ENCODE assay signal across 12 mouse cellular contexts in the genomic region with DNA sequence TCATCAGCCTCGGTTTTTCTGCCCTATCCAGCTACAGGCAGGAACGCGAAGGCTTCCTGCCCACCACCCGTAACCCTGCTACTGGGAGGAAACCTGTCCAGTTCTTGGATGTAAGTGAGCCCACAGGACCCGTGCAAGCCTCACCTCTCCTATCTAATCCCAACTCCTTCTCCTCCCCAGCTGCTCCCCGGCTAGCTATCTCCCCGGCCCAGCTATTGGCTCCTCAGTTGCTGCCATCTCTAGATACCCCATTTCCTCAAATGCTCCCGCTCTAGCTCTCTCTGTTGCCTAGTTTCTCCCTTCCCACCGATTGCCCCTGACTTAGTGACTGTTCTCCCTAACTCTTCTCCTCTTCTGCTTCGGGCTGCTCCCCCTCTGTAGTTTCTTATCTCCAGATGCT. TPM values are rescaled to one million over a fixed set of nuclear protein-coding genes. Genes with fewer than 3 reads are reported as not detected.
DNase-seq lines count a peak whose midpoint lies in the region; ATAC-seq lines count a peak whose summit lies in the region.
"Had no signal": no experiment of that assay in that cellular context is flagged by ENCODE, and none has a peak within 500 bp of the region (broad histone marks: within the 10 kb centered on the region; RNA-seq: fewer than 3 reads in every experiment).

No protein-coding gene starts in this region.

- no peaks in the 10 kb centered on the region for H3K9me3 ChIP-seq in heart, embryonic 11.5 days (replicated peaks; ENCODE audit: control insufficient read depth, low read length)
- no peaks in the 10 kb centered on the region for H3K9me3 ChIP-seq in neural tube, embryonic 12.5 days
- no peaks in the 10 kb centered on the region for H3K9me3 ChIP-seq in liver, embryonic 12.5 days (replicated peaks)
- H3K9me3 ChIP-seq in stomach, embryonic 15.5 days, result no peaks in the 10 kb centered on the region
- H3K9me3 ChIP-seq: limb, embryonic 15.5 days had no signal

- H3K36me3 ChIP-seq in heart, embryonic 11.5 days (ENCODE audit: control insufficient read depth, insufficient read depth, low read length), result no peaks in the 10 kb centered on the region
- no peaks in the 10 kb centered on the region for H3K36me3 ChIP-seq in neural tube, embryonic 12.5 days
- H3K36me3 ChIP-seq in liver, embryonic 12.5 days, result peaks cover 17% of the 10 kb centered on the region
- H3K36me3 ChIP-seq in stomach, embryonic 15.5 days, result no peaks in the 10 kb centered on the region
- H3K36me3 ChIP-seq: limb, embryonic 15.5 days had no signal

- H3K9ac ChIP-seq in heart, embryonic 11.5 days (ENCODE audit: low read depth, low read length), result no peak overlapping the region
- no peak overlapping the region for H3K9ac ChIP-seq in neural tube, embryonic 12.5 days
- peak overlapping the region; percentile 73 for H3K9ac ChIP-seq in liver, embryonic 12.5 days
- H3K9ac ChIP-seq in stomach, embryonic 15.5 days, result no peak overlapping the region
- H3K9ac ChIP-seq: limb, embryonic 15.5 days had no signal

- 0 out of 2 replicates have a peak, but pooled peaks have one; percentile 55 for ATAC-seq in heart, embryonic 11.5 days (replicated peaks; ENCODE audit: insufficient number of reproducible peaks, low FRiP score, low TSS enrichment)
- no peak for ATAC-seq in neural tube, embryonic 12.5 days (ENCODE audit: low FRiP score, low read depth)
- peak; percentile 94 for ATAC-seq in liver, embryonic 12.5 days
- ATAC-seq in stomach, embryonic 15.5 days (ENCODE audit: insufficient read depth, low FRiP score, low read depth), result peak; percentile 79; the same call in 1 of the 2 replicates

- peak overlapping the region; percentile 34 for H3K4me3 ChIP-seq in heart, embryonic 11.5 days (ENCODE audit: low read depth, low read length)
- H3K4me3 ChIP-seq in neural tube, embryonic 12.5 days, result no peak overlapping the region
- peak overlapping the region; percentile 63 for H3K4me3 ChIP-seq in liver, embryonic 12.5 days
- peak overlapping the region; percentile 19 for H3K4me3 ChIP-seq in stomach, embryonic 15.5 days (replicated peaks)
- H3K4me3 ChIP-seq: limb, embryonic 15.5 days had no signal

- no peak for DNase-seq in heart, postnatal 25 days (ENCODE audit: low spot score)
- DNase-seq in neural tube, embryonic 10.5 days (ENCODE audit: extremely low spot score, low spot score), result no peak
- DNase-seq in cerebellum, postnatal 25 days, result no peak
- DNase-seq in cerebellum, postnatal 10 days, result no peak
- DNase-seq: cerebellum, postnatal 36 days had no signal

- no peaks in the 10 kb centered on the region for H3K4me1 ChIP-seq in heart, embryonic 11.5 days (ENCODE audit: control insufficient read depth, insufficient read depth, low read length)
- no peaks in the 10 kb centered on the region for H3K4me1 ChIP-seq in neural tube, embryonic 12.5 days
- H3K4me1 ChIP-seq in liver, embryonic 12.5 days, result peaks cover 27% of the 10 kb centered on the region
- no peaks in the 10 kb centered on the region for H3K4me1 ChIP-seq in stomach, embryonic 15.5 days
- H3K4me1 ChIP-seq: limb, embryonic 15.5 days had no signal

- H3K4me2 ChIP-seq in heart, embryonic 11.5 days, result peak overlapping the region; percentile 61
- peak overlapping the region; percentile 12; the same call in 1 of the 2 replicates for H3K4me2 ChIP-seq in neural tube, embryonic 12.5 days (replicated peaks)
- H3K4me2 ChIP-seq in liver, embryonic 12.5 days, result peak overlapping the region; percentile 76
- peak overlapping the region; percentile 42 for H3K4me2 ChIP-seq in stomach, embryonic 15.5 days

- no peak overlapping the region for H3K27ac ChIP-seq in heart, embryonic 11.5 days (ENCODE audit: low read depth, low read length)
- no peak overlapping the region for H3K27ac ChIP-seq in neural tube, embryonic 12.5 days
- H3K27ac ChIP-seq in liver, embryonic 12.5 days, result peak overlapping the region; percentile 88
- H3K27ac ChIP-seq in stomach, embryonic 15.5 days, result no peak overlapping the region
- H3K27ac ChIP-seq: limb, embryonic 15.5 days had no signal

- intact Hi-C loops in heart, postnatal 25 days (cut with DNase I), result no loop called here

- WGBS in heart, embryonic 11.5 days (ENCODE audit: insufficient replicate concordance), result 23% methylated on average over 10 of the region's 10 CpGs
- 26% methylated on average over 10 of the region's 10 CpGs for WGBS in neural tube, embryonic 12.5 days
- WGBS in liver, embryonic 12.5 days (ENCODE audit: insufficient replicate concordance), result 9% methylated on average over 9 of the region's 10 CpGs
- WGBS in stomach, embryonic 15.5 days, result 31% methylated on average over 9 of the region's 10 CpGs

- H3K27me3 ChIP-seq in heart, embryonic 11.5 days (ENCODE audit: control insufficient read depth, insufficient read depth, low read length), result no peaks in the 10 kb centered on the region
- no peaks in the 10 kb centered on the region for H3K27me3 ChIP-seq in neural tube, embryonic 12.5 days (replicated peaks)
- H3K27me3 ChIP-seq in liver, embryonic 12.5 days (replicated peaks), result no peaks in the 10 kb centered on the region
- no peaks in the 10 kb centered on the region for H3K27me3 ChIP-seq in stomach, embryonic 15.5 days (replicated peaks)
- H3K27me3 ChIP-seq: limb, embryonic 15.5 days had no signal

RNA-seq across cellular contexts. Expression of gene Slc38a5, which starts 1.1 kb away (rescaled TPM):
- polyA plus RNA-seq in heart, embryonic 11.5 days (2014; fragmentation: Nextera tagmentation; extraction: Ambion mirVana), result 17.5 and 23.8 TPM in 2 replicates
- under 1 TPM; 0.49 to 0.81 TPM for total RNA-seq in heart, postnatal 25 days (2021)
- polyA plus RNA-seq in neural tube, embryonic 12.5 days (2016; fragmentation: Nextera tagmentation; extraction: Ambion mirVana), result 6.4 and 6.9 TPM in 2 replicates
- polyA plus RNA-seq in liver, embryonic 12.5 days (2016; fragmentation: Nextera tagmentation; extraction: Ambion mirVana), result 75.0 and 77.7 TPM in 2 replicates
- 28.8 and 36.9 TPM in 2 replicates for polyA plus RNA-seq in stomach, embryonic 15.5 days (2015; fragmentation: Nextera tagmentation; extraction: Ambion mirVana)
- polyA plus RNA-seq: C2C12 had no signal

RNA-seq across cellular contexts. Expression of gene Ftsj1, which starts 19.8 kb away (rescaled TPM):
- 25.1 and 26.1 TPM in 2 replicates for polyA plus RNA-seq in heart, embryonic 11.5 days (2014; fragmentation: Nextera tagmentation; extraction: Ambion mirVana)
- 10 to 100 TPM; 10.3 to 10.7 TPM for total RNA-seq in heart, postnatal 25 days (2021)
- 45.8 and 46.3 TPM in 2 replicates for polyA plus RNA-seq in neural tube, embryonic 12.5 days (2016; fragmentation: Nextera tagmentation; extraction: Ambion mirVana)
- 42.2 and 42.6 TPM in 2 replicates for polyA plus RNA-seq in liver, embryonic 12.5 days (2016; fragmentation: Nextera tagmentation; extraction: Ambion mirVana)
- 36.8 and 38.3 TPM in 2 replicates for polyA plus RNA-seq in stomach, embryonic 15.5 days (2015; fragmentation: Nextera tagmentation; extraction: Ambion mirVana)

RNA-seq across cellular contexts. Expression of gene Ssxb10, which starts 55.2 kb away (rescaled TPM):
- polyA plus RNA-seq in heart, embryonic 11.5 days (2014; fragmentation: Nextera tagmentation; extraction: Ambion mirVana), result not detected in 2 replicates
- not detected for total RNA-seq in heart, postnatal 25 days (2021)
- polyA plus RNA-seq in neural tube, embryonic 12.5 days (2016; fragmentation: Nextera tagmentation; extraction: Ambion mirVana), result not detected in 2 replicates
- polyA plus RNA-seq in liver, embryonic 12.5 days (2016; fragmentation: Nextera tagmentation; extraction: Ambion mirVana), result not detected in 2 replicates
- not detected in 2 replicates for polyA plus RNA-seq in stomach, embryonic 15.5 days (2015; fragmentation: Nextera tagmentation; extraction: Ambion mirVana)
- total RNA-seq: hematopoietic stem cell, adult 5-6 weeks had no signal
- polyA plus RNA-seq: C2C12; limb, embryonic 15.5 days had no signal

Comparison
In these comparisons a context has a peak if more than half of its experiments do, and no peak if none do; other contexts are left out.
1. H3K4me2 ChIP-seq: peak in every context shown above with its lines; median percentile 76 in liver, embryonic 12.5 days; 61 in heart, embryonic 11.5 days; 42 in stomach, embryonic 15.5 days; 12 in neural tube, embryonic 12.5 days.